Mouse (Mus musculus): Measurements from ENCODE around the gene Tlk1. TPM values are rescaled to one million over a fixed set of nuclear protein-coding genes. Genes with fewer than 3 reads are reported as not detected.
"Not testable (repeated sequence)": the region's sequence is repeated elsewhere in the genome, so short reads cannot be mapped to it uniquely, and the experiment has no call there.

The Tlk1 gene
- polyA plus RNA-seq, 1 experiment from 2014 or later, result 29.2 TPM

GRCm38 (mm10) chr2:70807678-70808077 is 17.9 kb downstream of the Tlk1 start:
- H3K4me3 ChIP-seq; H3K4me1 ChIP-seq; H3K27ac ChIP-seq (replicated peaks); H3K27me3 ChIP-seq (replicated peaks; ENCODE audit: low read depth, poor library complexity, severe bottlenecking); DNase-seq (ENCODE audit: low spot score); H3K9me3 ChIP-seq: not testable (repeated sequence)
- WGBS, result 96% methylated on average over 3 of the region's 3 CpGs
- peaks cover 21% of the 10 kb centered on the region for H3K36me3 ChIP-seq (replicated peaks)

GRCm38 (mm10) chr2:70806020-70806419 is 19.5 kb downstream of the Tlk1 start:
- Histone ChIP-seq H3K9me3 (no peaks in the 10 kb centered on the region; the same call in 1 of the 2 replicates), H3K27me3 (replicated peaks; ENCODE audit: low read depth, poor library complexity, severe bottlenecking) (no peaks in the 10 kb centered on the region), H3K4me3 (no peak overlapping the region), H3K4me1 (0 out of 2 replicates have a peak, but pooled peaks cover 6% of the 10 kb centered on the region), H3K27ac (replicated peaks) (no peak overlapping the region), H3K36me3 (replicated peaks) (peaks cover 26% of the 10 kb centered on the region)
- no peak for DNase-seq (ENCODE audit: low spot score)
- 88% methylated on average over 5 of the region's 5 CpGs for WGBS

- WGBS, result 77% methylated on average over 4 of the region's 4 CpGs
- peaks cover 26% of the 10 kb centered on the region for H3K36me3 ChIP-seq (replicated peaks)
- H3K27ac ChIP-seq (replicated peaks); DNase-seq (ENCODE audit: low spot score); H3K9me3 ChIP-seq; H3K4me1 ChIP-seq; H3K27me3 ChIP-seq (replicated peaks; ENCODE audit: low read depth, poor library complexity, severe bottlenecking); H3K4me3 ChIP-seq: not testable (repeated sequence)
Measured at GRCm38 (mm10) chr2:70803696-70804095, 21.8 kb downstream of the Tlk1 start.

- DNase-seq (ENCODE audit: low spot score), result no peak
- Histone ChIP-seq H3K9me3 (no peaks in the 10 kb centered on the region; the same call in 1 of the 2 replicates), H3K27me3 (replicated peaks; ENCODE audit: low read depth, poor library complexity, severe bottlenecking) (no peaks in the 10 kb centered on the region), H3K4me3 (no peak overlapping the region), H3K4me1 (0 out of 2 replicates have a peak, but pooled peaks cover 2% of the 10 kb centered on the region), H3K36me3 (replicated peaks) (peaks cover 26% of the 10 kb centered on the region), H3K27ac (replicated peaks) (no peak overlapping the region)
- 47% methylated on average over 6 of the region's 6 CpGs for WGBS
Measured at GRCm38 (mm10) chr2:70802658-70803057, 22.9 kb downstream of the Tlk1 start.

GRCm38 (mm10) chr2:70801543-70801942 is 24.0 kb downstream of the Tlk1 start:
- no peaks in the 10 kb centered on the region for H3K27me3 ChIP-seq (replicated peaks; ENCODE audit: low read depth, poor library complexity, severe bottlenecking)
- H3K4me3 ChIP-seq, result no peak overlapping the region
- H3K9me3 ChIP-seq, result peaks cover 2% of the 10 kb centered on the region; the same call in 1 of the 2 replicates
- H3K27ac ChIP-seq (replicated peaks), result no peak overlapping the region
- no peak for DNase-seq (ENCODE audit: low spot score)
- peaks cover 34% of the 10 kb centered on the region for H3K36me3 ChIP-seq (replicated peaks)
- H3K4me1 ChIP-seq, result 0 out of 2 replicates have a peak, but pooled peaks cover 2% of the 10 kb centered on the region

GRCm38 (mm10) chr2:70800396-70800795 is 25.1 kb downstream of the Tlk1 start:
- no peak for DNase-seq (ENCODE audit: low spot score)
- WGBS, result 96% methylated on average over 1 of the region's 1 CpGs
- no peaks in the 10 kb centered on the region for H3K27me3 ChIP-seq (replicated peaks; ENCODE audit: low read depth, poor library complexity, severe bottlenecking)

GRCm38 (mm10) chr2:70793276-70793675 is 32.3 kb downstream of the Tlk1 start:
- WGBS, result 92% methylated on average over 4 of the region's 4 CpGs

More at GRCm38 (mm10) chr2:70800396-70800795, 25.1 kb downstream of the Tlk1 start:
- Histone ChIP-seq H3K4me1 (0 out of 2 replicates have a peak, but pooled peaks cover 2% of the 10 kb centered on the region), H3K4me3 (no peak overlapping the region), H3K9me3 (peaks cover 2% of the 10 kb centered on the region; the same call in 1 of the 2 replicates), H3K36me3 (replicated peaks) (peaks cover 28% of the 10 kb centered on the region), H3K27ac (replicated peaks) (no peak overlapping the region)

GRCm38 (mm10) chr2:70790246-70790645 is 35.3 kb downstream of the Tlk1 start:
- Histone ChIP-seq H3K4me1 (no peaks in the 10 kb centered on the region), H3K27me3 (replicated peaks; ENCODE audit: low read depth, poor library complexity, severe bottlenecking) (no peaks in the 10 kb centered on the region), H3K4me3 (no peak overlapping the region), H3K9me3 (no peaks in the 10 kb centered on the region), H3K36me3 (replicated peaks) (peaks cover 15% of the 10 kb centered on the region), H3K27ac (replicated peaks) (no peak overlapping the region)
- no peak for DNase-seq (ENCODE audit: low spot score)
- 89% methylated on average over 2 of the region's 2 CpGs for WGBS

More at GRCm38 (mm10) chr2:70793276-70793675, 32.3 kb downstream of the Tlk1 start:
- Histone ChIP-seq H3K9me3 (0 out of 2 replicates have a peak, but pooled peaks cover 2% of the 10 kb centered on the region), H3K4me1 (no peaks in the 10 kb centered on the region), H3K27me3 (replicated peaks; ENCODE audit: low read depth, poor library complexity, severe bottlenecking) (no peaks in the 10 kb centered on the region), H3K36me3 (replicated peaks) (peaks cover 23% of the 10 kb centered on the region), H3K4me3 (no peak overlapping the region), H3K27ac (replicated peaks) (no peak overlapping the region)
- no peak for DNase-seq (ENCODE audit: low spot score)

GRCm38 (mm10) chr2:70789331-70789730 is 36.2 kb downstream of the Tlk1 start:
- Histone ChIP-seq H3K27ac (replicated peaks) (no peak overlapping the region), H3K27me3 (replicated peaks; ENCODE audit: low read depth, poor library complexity, severe bottlenecking) (no peaks in the 10 kb centered on the region), H3K36me3 (replicated peaks) (peaks cover 6% of the 10 kb centered on the region), H3K4me1 (no peaks in the 10 kb centered on the region), H3K9me3 (no peaks in the 10 kb centered on the region), H3K4me3 (no peak overlapping the region)
- 92% methylated on average over 3 of the region's 3 CpGs for WGBS
- no peak for DNase-seq (ENCODE audit: low spot score)

- DNase-seq (ENCODE audit: low spot score), result no peak
- Histone ChIP-seq H3K4me1 (no peaks in the 10 kb centered on the region), H3K36me3 (replicated peaks) (peaks cover 14% of the 10 kb centered on the region), H3K27me3 (replicated peaks; ENCODE audit: low read depth, poor library complexity, severe bottlenecking) (no peaks in the 10 kb centered on the region), H3K27ac (replicated peaks) (no peak overlapping the region), H3K4me3 (no peak overlapping the region), H3K9me3 (no peaks in the 10 kb centered on the region)
- 87% methylated on average over 4 of the region's 4 CpGs for WGBS
Measured at GRCm38 (mm10) chr2:70784447-70784846, 41.1 kb downstream of the Tlk1 start.

- Histone ChIP-seq H3K9me3 (no peaks in the 10 kb centered on the region), H3K36me3 (replicated peaks) (peaks cover 17% of the 10 kb centered on the region), H3K4me1 (no peaks in the 10 kb centered on the region), H3K4me3 (no peak overlapping the region), H3K27ac (replicated peaks) (no peak overlapping the region), H3K27me3 (replicated peaks; ENCODE audit: low read depth, poor library complexity, severe bottlenecking) (no peaks in the 10 kb centered on the region)
- WGBS, result 90% methylated on average over 8 of the region's 8 CpGs
- DNase-seq (ENCODE audit: low spot score), result no peak
Measured at GRCm38 (mm10) chr2:70783504-70783903, 42.0 kb downstream of the Tlk1 start.

- Histone ChIP-seq H3K27ac (replicated peaks) (no peak overlapping the region), H3K4me1 (peaks cover 6% of the 10 kb centered on the region; the same call in 1 of the 2 replicates), H3K36me3 (replicated peaks) (peaks cover 18% of the 10 kb centered on the region), H3K9me3 (no peaks in the 10 kb centered on the region), H3K4me3 (no peak overlapping the region), H3K27me3 (replicated peaks; ENCODE audit: low read depth, poor library complexity, severe bottlenecking) (no peaks in the 10 kb centered on the region)
- no peak for DNase-seq (ENCODE audit: low spot score)
- 95% methylated on average over 1 of the region's 1 CpGs for WGBS
Measured at GRCm38 (mm10) chr2:70779634-70780033, 45.9 kb downstream of the Tlk1 start.

GRCm38 (mm10) chr2:70776744-70777143 is 48.8 kb downstream of the Tlk1 start:
- WGBS, result 72% methylated on average over 2 of the region's 2 CpGs
- no peak for DNase-seq (ENCODE audit: low spot score)
- Histone ChIP-seq H3K9me3 (no peaks in the 10 kb centered on the region), H3K27ac (replicated peaks) (no peak overlapping the region), H3K27me3 (replicated peaks; ENCODE audit: low read depth, poor library complexity, severe bottlenecking) (no peaks in the 10 kb centered on the region), H3K36me3 (replicated peaks) (peaks cover 20% of the 10 kb centered on the region), H3K4me3 (no peak overlapping the region), H3K4me1 (peaks cover 11% of the 10 kb centered on the region; the same call in 1 of the 2 replicates)
